Mouse (Mus musculus): ENCODE results near the gene Ogg1. TPM values are rescaled to one million over a fixed set of nuclear protein-coding genes. Genes with fewer than 3 reads are reported as not detected.
A peak's percentile ranks its signal among the peaks of the same experiment; 100 is the strongest.

Ogg1 gene
- polyA plus RNA-seq, 1 experiment from 2014 or later, result 26.2 TPM

GRCm38 (mm10) chr6:113367574-113367973 is 40.8 kb downstream of the Ogg1 start:
- ATAC-seq, result no peak
- H3K27me3 ChIP-seq, result no peaks in the 10 kb centered on the region
- TF ChIP-seq CTCF (IDR thresholded peaks at IDR 0.05), result no peak
- ChIA-PET CTCF (no interaction called here), POLR2A (interaction anchor here (0.7 kb wide), 1 partner anchor 515 kb away, joined by 7 read pairs; no protein-coding TSS in a partner anchor)
- DNase-seq (ENCODE audit: low read depth, low spot score), result no peak
- in situ Hi-C loops (cut with MboI; ENCODE audit: low pct_unique_long_range_greater_than_20kb), result no loop called here

GRCm38 (mm10) chr6:113368124-113368523 is 41.4 kb downstream of the Ogg1 start:
- DNase-seq (ENCODE audit: low read depth, low spot score), result no peak
- ATAC-seq, result no peak
- in situ Hi-C loops (cut with MboI; ENCODE audit: low pct_unique_long_range_greater_than_20kb), result no loop called here
- H3K27me3 ChIP-seq, result no peaks in the 10 kb centered on the region
- no peak for TF ChIP-seq CTCF (IDR thresholded peaks at IDR 0.05)
- CTCF ChIA-PET, result no interaction called here
- POLR2A ChIA-PET, result interaction anchor here (0.6 to 0.7 kb wide), 2 partner anchors 24 to 515 kb away, joined by 3 to 7 read pairs; no protein-coding TSS in a partner anchor

GRCm38 (mm10) chr6:113368577-113368976 is 41.8 kb downstream of the Ogg1 start:
- no peaks in the 10 kb centered on the region for H3K27me3 ChIP-seq
- in situ Hi-C loops (cut with MboI; ENCODE audit: low pct_unique_long_range_greater_than_20kb), result no loop called here
- ATAC-seq (no peak), DNase-seq (ENCODE audit: low read depth, low spot score) (no peak)
- ChIA-PET CTCF (no interaction called here), POLR2A (interaction anchor here (0.6 kb wide), 1 partner anchor 23 kb away, joined by 3 read pairs; no protein-coding TSS in a partner anchor)
- no peak for TF ChIP-seq CTCF (IDR thresholded peaks at IDR 0.05)

- ATAC-seq (no peak), DNase-seq (ENCODE audit: low read depth, low spot score) (no peak)
- ChIA-PET CTCF (interaction anchor here (1.4 kb wide), 1 partner anchor 10 kb away, joined by 4 read pairs; no protein-coding TSS in a partner anchor), POLR2A (no interaction called here)
- no peaks in the 10 kb centered on the region for H3K27me3 ChIP-seq
- no peak for TF ChIP-seq CTCF (IDR thresholded peaks at IDR 0.05)
- in situ Hi-C loops (cut with MboI; ENCODE audit: low pct_unique_long_range_greater_than_20kb), result no loop called here
Observed at GRCm38 (mm10) chr6:113370194-113370929, 43.6 kb downstream of the Ogg1 start.

GRCm38 (mm10) chr6:113373491-113373890 is 46.7 kb downstream of the Ogg1 start:
- DNase-seq (ENCODE audit: low read depth, low spot score) (no peak), ATAC-seq (no peak)
- ChIA-PET POLR2A (no interaction called here), CTCF (interaction anchor here (1.9 to 2.0 kb wide), 2 partner anchors 11 to 15 kb away, joined by 4 to 6 read pairs; no protein-coding TSS in a partner anchor)
- H3K27me3 ChIP-seq, result no peaks in the 10 kb centered on the region
- no peak for TF ChIP-seq CTCF (IDR thresholded peaks at IDR 0.05)
- in situ Hi-C loops (cut with MboI; ENCODE audit: low pct_unique_long_range_greater_than_20kb), result no loop called here

GRCm38 (mm10) chr6:113377172-113377495 is 50.4 kb downstream of the Ogg1 start:
- ChIA-PET POLR2A (no interaction called here), CTCF (no interaction called here)
- DNase-seq (ENCODE audit: low read depth, low spot score), result no peak
- TF ChIP-seq CTCF (IDR thresholded peaks at IDR 0.05), result no peak
- no peaks in the 10 kb centered on the region for H3K27me3 ChIP-seq
- in situ Hi-C loops (cut with MboI; ENCODE audit: low pct_unique_long_range_greater_than_20kb), result loop anchor here (5.0 kb wide), 1 partner anchor 40 kb away; no protein-coding TSS in a partner anchor
- ATAC-seq, result no peak

- POLR2A ChIA-PET, result interaction anchor here (0.6 to 1.3 kb wide), 3 partner anchors 10 to 17 kb away, joined by 3 to 5 read pairs (median 5); partner anchors contain the start of gene Ttll3
- peak; percentile 92 for DNase-seq (ENCODE audit: low read depth, low spot score)
Observed at GRCm38 (mm10) chr6:113377496-113378385, 51.0 kb downstream of the Ogg1 start, which contains the start of the genes Tada3 and Arpc4. Tada3 (minus strand) TSS chr6:113377883. Arpc4 (plus strand) TSS chr6:113378115.

GRCm38 (mm10) chr6:113379246-113379645 is 52.5 kb downstream of the Ogg1 start:
- ATAC-seq (no peak), DNase-seq (ENCODE audit: low read depth, low spot score) (no peak)
- ChIA-PET POLR2A (interaction anchor here (1.3 kb wide), 1 partner anchor 9 kb away, joined by 5 read pairs; the partner anchor contains the start of gene Ttll3), CTCF (no interaction called here)
- no peaks in the 10 kb centered on the region for H3K27me3 ChIP-seq
- TF ChIP-seq CTCF (IDR thresholded peaks at IDR 0.05), result no peak
- in situ Hi-C loops (cut with MboI; ENCODE audit: low pct_unique_long_range_greater_than_20kb), result loop anchor here (5.0 kb wide), 1 partner anchor 42 kb away; no protein-coding TSS in a partner anchor

More at GRCm38 (mm10) chr6:113377496-113378385, 51.0 kb downstream of the Ogg1 start, which contains the start of the genes Tada3 and Arpc4:
- peak; percentile 89 for ATAC-seq
- no peaks in the 10 kb centered on the region for H3K27me3 ChIP-seq
- CTCF ChIA-PET, result no interaction called here
- in situ Hi-C loops (cut with MboI; ENCODE audit: low pct_unique_long_range_greater_than_20kb), result loop anchor here (5.0 kb wide), 1 partner anchor 40 kb away; no protein-coding TSS in a partner anchor
- no peak for TF ChIP-seq CTCF (IDR thresholded peaks at IDR 0.05)

GRCm38 (mm10) chr6:113380480-113380879 is 53.7 kb downstream of the Ogg1 start:
- ChIA-PET CTCF (interaction anchor here (1.4 kb wide), 1 partner anchor 15 kb away, joined by 3 read pairs; no protein-coding TSS in a partner anchor), POLR2A (no interaction called here)
- TF ChIP-seq CTCF (IDR thresholded peaks at IDR 0.05), result no peak
- DNase-seq (ENCODE audit: low read depth, low spot score), result no peak
- H3K27me3 ChIP-seq, result no peaks in the 10 kb centered on the region
- in situ Hi-C loops (cut with MboI; ENCODE audit: low pct_unique_long_range_greater_than_20kb), result no loop called here
- ATAC-seq, result no peak

- ChIA-PET CTCF (interaction anchor here (1.7 kb wide), 1 partner anchor 18 kb away, joined by 3 read pairs; no protein-coding TSS in a partner anchor), POLR2A (no interaction called here)
- no peak for ATAC-seq
- no peak for TF ChIP-seq CTCF (IDR thresholded peaks at IDR 0.05)
- in situ Hi-C loops (cut with MboI; ENCODE audit: low pct_unique_long_range_greater_than_20kb), result no loop called here
- H3K27me3 ChIP-seq, result no peaks in the 10 kb centered on the region
- no peak for DNase-seq (ENCODE audit: low read depth, low spot score)
Observed at GRCm38 (mm10) chr6:113384351-113384927, 57.7 kb downstream of the Ogg1 start.

Other genes starting within 250 kb of the Ogg1 start
- 60.3 TPM for gene Setd5, start 249.6 kb upstream of the Ogg1 start, polyA plus RNA-seq (2021)
- gene Lhfpl4, start 131.6 kb upstream of the Ogg1 start, polyA plus RNA-seq (2021), result 17.7 TPM
- gene Mtmr14, start 89.1 kb upstream of the Ogg1 start, polyA plus RNA-seq (2021), result 34.8 TPM
- gene Cpne9, start 44.7 kb upstream of the Ogg1 start, polyA plus RNA-seq (2021), result 0.19 TPM
- gene Brpf1, start 19.8 kb upstream of the Ogg1 start, polyA plus RNA-seq (2021), result 29.4 TPM
- gene Camk1, start 17.0 kb downstream of the Ogg1 start, polyA plus RNA-seq (2021), result 130 TPM
- gene Tada3, start 50.9 kb downstream of the Ogg1 start, polyA plus RNA-seq (2021), result 53.0 TPM
- 241 TPM for gene Arpc4, start 51.1 kb downstream of the Ogg1 start, polyA plus RNA-seq (2021)
- 10.1 TPM for gene Ttll3, start 62.3 kb downstream of the Ogg1 start, polyA plus RNA-seq (2021)
- 16.6 TPM for gene Rpusd3, start 92.4 kb downstream of the Ogg1 start, polyA plus RNA-seq (2021)
- not detected for gene Cidec, start 108.8 kb downstream of the Ogg1 start, polyA plus RNA-seq (2021)
- 120 TPM for gene Jagn1, start 115.6 kb downstream of the Ogg1 start, polyA plus RNA-seq (2021)
- 1.7 TPM for gene Il17re, start 131.5 kb downstream of the Ogg1 start, polyA plus RNA-seq (2021)
- 242 TPM for gene Il17rc, start 144.5 kb downstream of the Ogg1 start, polyA plus RNA-seq (2021)
- 131 TPM for gene Creld1, start 156.3 kb downstream of the Ogg1 start, polyA plus RNA-seq (2021)
- gene Prrt3, start 175.0 kb downstream of the Ogg1 start, polyA plus RNA-seq (2021), result 0.63 TPM
- 162 TPM for gene Emc3, start 204.7 kb downstream of the Ogg1 start, polyA plus RNA-seq (2021)
- gene Fancd2, start 204.7 kb downstream of the Ogg1 start, polyA plus RNA-seq (2021), result 8.2 TPM

All from Patski (cell line).